Mouse (Mus musculus) CH12.LX (cell line): ENCODE results near the gene Cisd3. TPM values are rescaled to one million over a fixed set of nuclear protein-coding genes. Genes with fewer than 3 reads are reported as not detected.

Experiments
- DNase-seq: peaks from one replicate; pipeline ENCODE4 v3.0.0-alpha.2; 2013; ENCODE audit errors: extremely low read depth
- H3K27ac ChIP-seq: 2 replicates; pipeline ENCODE4 v1.5.1; 2012; ENCODE audit warnings: low read depth, mild to moderate bottlenecking, control low read depth, moderate library complexity; ENCODE audit not compliant: insufficient read depth
- H3K27me3 ChIP-seq: replicated peaks from 2 replicates; pipeline ENCODE3; 2012; ENCODE audit warnings: inconsistent platforms
- H3K36me3 ChIP-seq, 2 experiments: replicated peaks in 1 of 2; 2 replicates each; pipeline versions ENCODE3 to v1.6.1; 2012; ENCODE audit warnings: inconsistent platforms in 1 of 2, low read length in 1 of 2, mild to moderate bottlenecking in 1 of 2, mixed read lengths in 1 of 2, moderate library complexity in 1 of 2; ENCODE audit not compliant: control insufficient read depth in 1 of 2, insufficient read depth in 1 of 2
- H3K4me1 ChIP-seq, 2 experiments: 2 replicates each; pipeline ENCODE4 v1.6.1; 2012; ENCODE audit warnings: inconsistent platforms in 1 of 2, moderate library complexity in 1 of 2; ENCODE audit not compliant: insufficient read depth in 2 of 2, control insufficient read depth in 1 of 2
- H3K4me2 ChIP-seq: 2 replicates; pipeline ENCODE4 v1.6.1; 2012; ENCODE audit warnings: low read depth, mild to moderate bottlenecking, control low read depth; ENCODE audit not compliant: poor library complexity, insufficient read depth, severe bottlenecking
- H3K4me3 ChIP-seq, 3 experiments: fragments of 150-350 bp in 1 of 3; sonication (generic) in 1 of 3; replicated peaks in 1 of 3; 2 replicates each; pipeline versions ENCODE3 to v1.5.1; 2011 to 2012; ENCODE audit warnings: low read depth in 2 of 3, low read length in 2 of 3, mild to moderate bottlenecking in 2 of 3, moderate library complexity in 2 of 3, control low read depth in 1 of 3, improper control_type of control experiment in 1 of 3, inconsistent platforms in 1 of 3, mixed read lengths in 1 of 3; ENCODE audit not compliant: poor library complexity in 1 of 3
- H3K79me2 ChIP-seq: replicated peaks from 2 replicates; pipeline ENCODE4 v1.6.1; 2012; ENCODE audit warnings: mild to moderate bottlenecking, moderate library complexity; ENCODE audit not compliant: control insufficient read depth, poor library complexity, insufficient read depth, severe bottlenecking; ENCODE audit errors: extremely low read depth
- H3K9ac ChIP-seq: 2 replicates; pipeline ENCODE4 v1.6.1; 2012; ENCODE audit warnings: low read depth, mild to moderate bottlenecking, control low read depth, moderate library complexity; ENCODE audit not compliant: insufficient read depth
- H3K9me3 ChIP-seq: replicated peaks from 2 replicates; pipeline ENCODE3; 2012; ENCODE audit warnings: low read length, inconsistent platforms, mixed read lengths
- BHLHE40 ChIP-seq: IDR thresholded peaks from 2 replicates; pipeline ENCODE4 v1.6.1; 2011; ENCODE audit warnings: mild to moderate bottlenecking, low read depth, low read length, improper control_type of control experiment
- CHD2 ChIP-seq: IDR thresholded peaks from 2 replicates; pipeline ENCODE4 v1.6.1; 2011; ENCODE audit warnings: low read length, improper control_type of control experiment
- CTCF ChIP-seq, 2 experiments: IDR thresholded peaks in 1 of 2; conservative IDR thresholded peaks in 1 of 2; 2 replicates each; pipeline ENCODE4 v1.5.1; 2011 to 2012; ENCODE audit warnings: low read depth in 2 of 2, low read length in 2 of 2, improper control_type of control experiment in 1 of 2, inconsistent platforms in 1 of 2, mild to moderate bottlenecking in 1 of 2, moderate library complexity in 1 of 2
- E2F4 ChIP-seq: IDR thresholded peaks from 2 replicates; pipeline ENCODE4 v1.6.1; 2011; ENCODE audit warnings: low read depth, low read length, improper control_type of control experiment; ENCODE audit not compliant: insufficient replicate concordance
- ELF1 ChIP-seq: IDR thresholded peaks from 2 replicates; pipeline ENCODE4 v1.6.1; 2014; ENCODE audit warnings: low read depth, mild to moderate bottlenecking, inconsistent platforms, low read length, improper control_type of control experiment
- EP300 ChIP-seq: IDR thresholded peaks from 2 replicates; pipeline ENCODE4 v1.6.1; 2011; ENCODE audit warnings: low read length, improper control_type of control experiment
- ETS1 ChIP-seq: conservative IDR thresholded peaks from 2 replicates; pipeline ENCODE4 v1.6.1; 2012; ENCODE audit warnings: low read depth, mild to moderate bottlenecking, inconsistent platforms, low read length, improper control_type of control experiment, moderate library complexity
- GABPA ChIP-seq: IDR thresholded peaks from 2 replicates; pipeline ENCODE4 v1.6.1; 2012; ENCODE audit warnings: low read depth, low read length, improper control_type of control experiment, inconsistent platforms; ENCODE audit not compliant: insufficient replicate concordance
- HCFC1 ChIP-seq: IDR thresholded peaks from 2 replicates; pipeline ENCODE4 v1.6.1; 2012; ENCODE audit warnings: low read depth, mild to moderate bottlenecking, inconsistent platforms, low read length, improper control_type of control experiment
- IRF4 ChIP-seq: IDR thresholded peaks from 2 replicates; pipeline ENCODE4 v1.6.1; 2014; ENCODE audit warnings: low read depth, mild to moderate bottlenecking, inconsistent platforms, low read length, improper control_type of control experiment
- JUND ChIP-seq: conservative IDR thresholded peaks from 2 replicates; pipeline ENCODE4 v1.6.1; 2011; ENCODE audit warnings: low read depth, low read length, improper control_type of control experiment
- KAT2A ChIP-seq: IDR thresholded peaks from 2 replicates; pipeline ENCODE4 v1.6.1; 2012; ENCODE audit warnings: low read length, improper control_type of control experiment, inconsistent platforms; ENCODE audit not compliant: insufficient replicate concordance
- MAFK ChIP-seq: IDR thresholded peaks from 2 replicates; pipeline ENCODE4 v1.6.1; 2011; ENCODE audit warnings: low read length, improper control_type of control experiment; ENCODE audit not compliant: insufficient replicate concordance
- MAZ ChIP-seq: IDR thresholded peaks from 2 replicates; pipeline ENCODE4 v1.6.1; 2012; ENCODE audit warnings: low read depth, mild to moderate bottlenecking, inconsistent platforms, low read length, improper control_type of control experiment, moderate library complexity
- MEF2A ChIP-seq: IDR thresholded peaks from 2 replicates; pipeline ENCODE4 v1.6.1; 2014; ENCODE audit warnings: low read depth, mild to moderate bottlenecking, inconsistent platforms, low read length, improper control_type of control experiment, borderline replicate concordance
- MXI1 ChIP-seq: IDR thresholded peaks from 2 replicates; pipeline ENCODE4 v1.6.1; 2011; ENCODE audit warnings: mild to moderate bottlenecking, low read depth, low read length, improper control_type of control experiment
- MYC ChIP-seq: IDR thresholded peaks from 2 replicates; pipeline ENCODE4 v1.6.1; 2011; ENCODE audit warnings: low read depth, mild to moderate bottlenecking, improper control_type of control experiment, low read length
- NELFE ChIP-seq: IDR thresholded peaks from 2 replicates; pipeline ENCODE4 v1.6.1; 2011; ENCODE audit warnings: low read depth, low read length, improper control_type of control experiment
- PAX5 ChIP-seq: IDR thresholded peaks from 2 replicates; pipeline ENCODE4 v1.6.1; 2012; ENCODE audit warnings: low read length, inconsistent platforms, mixed read lengths
- POLR2AphosphoS2 ChIP-seq: IDR thresholded peaks from 2 replicates; pipeline ENCODE4 v1.6.1; 2011; ENCODE audit warnings: low read depth, low read length, improper control_type of control experiment
- RAD21 ChIP-seq: IDR thresholded peaks from 2 replicates; pipeline ENCODE4 v1.6.1; 2011; ENCODE audit warnings: low read depth, mild to moderate bottlenecking, low read length, improper control_type of control experiment, moderate library complexity
- RCOR1 ChIP-seq: conservative IDR thresholded peaks from 2 replicates; pipeline ENCODE4 v1.6.1; 2012; ENCODE audit warnings: low read depth, mild to moderate bottlenecking, inconsistent platforms, low read length, improper control_type of control experiment
- SIN3A ChIP-seq: IDR thresholded peaks from 2 replicates; pipeline ENCODE4 v1.6.1; 2012; ENCODE audit warnings: low read length, improper control_type of control experiment, inconsistent platforms
- SMC3 ChIP-seq: IDR thresholded peaks from 2 replicates; pipeline ENCODE4 v1.6.1; 2011; ENCODE audit warnings: low read depth, low read length, improper control_type of control experiment
- TBP ChIP-seq: conservative IDR thresholded peaks from 2 replicates; pipeline ENCODE4 v1.6.1; 2011; ENCODE audit warnings: low read depth, low read length, improper control_type of control experiment
- TCF12 ChIP-seq: IDR thresholded peaks from 2 replicates; pipeline ENCODE4 v1.6.1; 2014; ENCODE audit warnings: low read depth, mild to moderate bottlenecking, inconsistent platforms, low read length, improper control_type of control experiment
- UBTF ChIP-seq: IDR thresholded peaks from 2 replicates; pipeline ENCODE4 v1.6.1; 2012; ENCODE audit warnings: low read depth, mild to moderate bottlenecking, inconsistent platforms, low read length, improper control_type of control experiment, moderate library complexity
- USF1 ChIP-seq: IDR thresholded peaks from 2 replicates; pipeline ENCODE4 v1.6.1; 2014; ENCODE audit warnings: low read depth, mild to moderate bottlenecking, inconsistent platforms, low read length, improper control_type of control experiment
- USF2 ChIP-seq: conservative IDR thresholded peaks from 2 replicates; pipeline ENCODE4 v1.6.1; 2011; ENCODE audit warnings: low read depth, low read length, improper control_type of control experiment
- ZC3H11A ChIP-seq: IDR thresholded peaks from 2 replicates; pipeline ENCODE4 v1.6.1; 2012; ENCODE audit warnings: low read depth, mild to moderate bottlenecking, inconsistent platforms, low read length, improper control_type of control experiment
- ZKSCAN1 ChIP-seq: IDR thresholded peaks from 2 replicates; pipeline ENCODE4 v1.6.1; 2012; ENCODE audit warnings: low read depth, inconsistent platforms, low read length, improper control_type of control experiment, borderline replicate concordance
- ZMIZ1 ChIP-seq: IDR thresholded peaks from 2 replicates; pipeline ENCODE4 v1.6.1; 2012; ENCODE audit warnings: low read depth, mild to moderate bottlenecking, inconsistent platforms, low read length, improper control_type of control experiment
- ZNF384 ChIP-seq: IDR thresholded peaks from 2 replicates; pipeline ENCODE4 v1.6.1; 2012; ENCODE audit warnings: low read depth, low read length, improper control_type of control experiment, inconsistent platforms
- dilution Hi-C: fragments of 300-500 bp; cut with MboI; formaldehyde crosslinking; loops from 2 replicates; pipeline ENCODE4 v1.14.3; 2020; ENCODE audit warnings: low sequenced_read_pairs; ENCODE audit not compliant: extremely low pct_unique_long_range_greater_than_20kb, extremely low pct_ligation_motif_present
- in situ Hi-C: fragments of 300-500 bp; cut with MboI; formaldehyde crosslinking; loops from 3 replicates; pipeline ENCODE4 v1.14.3; 2019; ENCODE audit warnings: low sequenced_read_pairs, low pct_ligation_motif_present, low pct_unique_long_range_greater_than_20kb, mixed read lengths
- polyA plus RNA-seq: library from polyadenylated mRNA; unstranded; fragments of >175 nt; gene quantifications from 2 replicates; pipeline ENCODE4 v1.2.1, GENCODE M21; 2012; ENCODE audit warnings: low read depth; ENCODE audit not compliant: insufficient read length
- total RNA-seq, 2 experiments: library from RNA; depleted of rRNA; stranded (reverse); fragments of 300-350 nt in 1 of 2; fragments of >200 nt in 1 of 2; gene quantifications; 2 replicates each; pipeline ENCODE4 v1.2.3; 2012 to 2014

The Cisd3 gene
- total and polyA plus RNA-seq, 3 experiments: 66.1 to 221 (median 141) TPM

DNA sequence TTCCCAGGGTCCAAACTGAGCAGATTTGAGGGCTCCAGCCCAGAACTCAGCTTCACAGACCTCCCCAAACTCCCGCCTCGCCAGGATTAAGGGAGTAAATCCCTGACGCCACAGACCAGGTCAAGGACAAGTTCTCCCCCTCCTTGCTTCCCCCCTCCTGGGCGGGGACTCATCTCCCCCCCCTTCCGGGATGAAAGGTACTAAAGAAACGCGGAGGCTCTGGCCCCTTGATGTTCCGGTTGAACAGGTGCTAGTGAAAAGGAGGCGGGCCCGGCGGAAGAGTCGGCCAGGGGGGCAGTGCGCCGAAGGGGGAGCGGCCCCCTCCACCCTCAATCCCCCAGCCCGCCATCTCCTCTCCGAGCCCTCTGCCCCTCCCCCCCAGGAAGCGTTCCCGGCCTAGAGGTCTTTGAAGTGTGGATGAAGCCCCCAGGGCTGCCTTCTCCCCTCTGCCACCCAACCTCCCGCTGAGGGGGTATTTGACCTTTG lies 23.9 kb upstream of the Cisd3 start (continued):
- peak; percentile 68 for TF ChIP-seq TBP
- TF ChIP-seq KAT2A: no peak
- no peak for TF ChIP-seq NELFE
- TF ChIP-seq HCFC1: peak; percentile 42
- TF ChIP-seq GABPA: no peak
- TF ChIP-seq CTCF (conservative IDR thresholded peaks at IDR 0.05 in 1 of 2, IDR thresholded peaks at IDR 0.05 in 1 of 2; ENCODE audit: low read depth in 2 of 2, low read length in 2 of 2): no peak
- no peak for TF ChIP-seq USF1
- no peak for TF ChIP-seq RCOR1
- no peak for TF ChIP-seq JUND
- TF ChIP-seq E2F4: no peak
- no peak for TF ChIP-seq SMC3
- no peak; the same call in 1 of the 2 replicates for TF ChIP-seq ZMIZ1
- TF ChIP-seq MYC: no peak
- TF ChIP-seq ELF1: peak; percentile 88
- TF ChIP-seq MAFK: no peak
- TF ChIP-seq MXI1: no peak
- peak; percentile 55 for TF ChIP-seq ETS1
- peak; percentile 99 for TF ChIP-seq MAZ
- peak; percentile 66; the same call in 1 of the 2 replicates for TF ChIP-seq CHD2
- TF ChIP-seq TCF12: peak; percentile 62

DNA sequence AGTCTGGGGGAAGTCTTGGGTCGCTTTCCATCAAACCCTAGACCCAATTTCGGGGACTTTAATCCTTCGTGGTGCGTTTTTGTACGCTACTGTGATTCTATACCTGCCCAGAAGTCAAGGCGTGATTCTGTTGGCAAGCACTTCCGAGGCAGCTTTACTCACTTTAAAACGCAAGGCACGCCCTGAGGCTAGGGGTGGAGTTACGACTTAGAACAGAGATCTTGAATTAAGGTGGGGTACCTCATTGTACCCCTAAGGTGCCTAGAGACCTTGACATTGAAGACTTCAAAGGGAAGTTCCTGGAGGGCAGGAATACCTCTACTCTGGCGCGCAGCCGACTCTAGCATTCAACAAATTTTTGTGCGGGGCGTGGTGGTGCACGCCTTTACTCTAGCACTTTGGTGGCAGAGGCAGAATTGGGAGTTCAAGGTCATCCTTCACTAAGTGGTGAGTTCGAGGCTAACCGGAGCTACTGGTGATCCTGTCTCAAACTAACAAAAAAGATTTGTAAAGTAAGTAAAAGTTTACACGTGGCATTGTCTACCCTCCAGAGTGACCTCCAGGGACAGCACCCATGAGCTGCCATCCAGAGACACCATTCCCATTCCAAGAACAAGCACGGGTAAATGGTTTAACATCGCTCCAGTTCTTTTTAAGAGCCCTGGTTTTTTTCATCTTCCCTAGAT lies 23.3 kb upstream of the Cisd3 start:
- dilution Hi-C loops (no loop called here), in situ Hi-C loops (no loop called here)
- peaks cover 22 to 36% of the 10 kb centered on the region in 2 experiments for H3K36me3 ChIP-seq
- peaks cover 49% of the 10 kb centered on the region for H3K79me2 ChIP-seq
- peaks cover 12 to 31% of the 10 kb centered on the region in 2 experiments for H3K4me1 ChIP-seq
- peak overlapping the region; percentile 97 for H3K4me2 ChIP-seq
- peak overlapping the region; percentile 82 to 92 (median 82) for H3K4me3 ChIP-seq
- peaks cover 5% of the 10 kb centered on the region for H3K9me3 ChIP-seq
- DNase-seq: peak; percentile 82
- peak overlapping the region; percentile 94 for H3K27ac ChIP-seq
- H3K27me3 ChIP-seq: no peaks in the 10 kb centered on the region
- H3K9ac ChIP-seq: peak overlapping the region; percentile 89
- TF ChIP-seq ZMIZ1 (no peak), KAT2A (peak; percentile 2; the same call in 1 of the 2 replicates), USF1 (no peak), ETS1 (0 out of 2 replicates have a peak, but pooled peaks have one; percentile 0), GABPA (no peak), BHLHE40 (no peak), E2F4 (no peak), ZC3H11A (no peak), EP300 (no peak), IRF4 (no peak; the same call in 1 of the 2 replicates), MEF2A (0 out of 2 replicates have a peak, but pooled peaks have one; percentile 43), SMC3 (no peak), ZKSCAN1 (no peak), ZNF384 (no peak), RAD21 (no peak), HCFC1 (no peak), POLR2AphosphoS2 (peak; percentile 30; the same call in 1 of the 2 replicates), UBTF (no peak), USF2 (no peak; the same call in 1 of the 2 replicates), CHD2 (no peak), MAZ (peak; percentile 41; the same call in 1 of the 2 replicates), PAX5 (no peak), SIN3A (no peak; the same call in 1 of the 2 replicates), RCOR1 (peak; percentile 90), NELFE (peak; percentile 6), CTCF (conservative IDR thresholded peaks at IDR 0.05 in 1 of 2, IDR thresholded peaks at IDR 0.05 in 1 of 2; ENCODE audit: low read depth in 2 of 2, low read length in 2 of 2) (no peak)
